Mouse (Mus musculus): ENCODE results near the gene Pomt1.

DNA sequence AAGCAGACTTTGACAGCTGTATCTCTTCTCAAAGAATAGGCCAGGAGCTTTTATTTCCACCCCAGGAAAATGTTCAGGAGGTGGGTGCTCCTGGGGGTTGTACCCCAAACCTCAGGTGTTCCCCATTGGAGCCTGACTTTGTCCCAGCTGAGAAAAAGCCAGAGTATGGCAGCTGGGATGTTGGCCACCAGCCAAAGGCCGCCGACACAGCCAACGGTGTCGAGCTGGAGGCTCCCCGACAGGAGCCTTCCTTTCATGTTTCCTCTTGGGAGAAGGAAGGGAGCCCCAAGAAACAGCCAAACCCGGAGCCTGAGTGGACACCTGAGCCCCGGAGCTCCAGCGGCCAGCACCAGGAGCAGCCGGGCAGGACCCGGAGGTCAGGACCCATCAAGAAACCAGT is 23.4 kb upstream of the Pomt1 start:
- TF ChIP-seq CTCF (IDR thresholded peaks at IDR 0.05; ENCODE audit: low read depth) = no peak
- no peak for TF ChIP-seq EP300 (IDR thresholded peaks at IDR 0.05; ENCODE audit: low read depth)
